In the genomic region with DNA sequence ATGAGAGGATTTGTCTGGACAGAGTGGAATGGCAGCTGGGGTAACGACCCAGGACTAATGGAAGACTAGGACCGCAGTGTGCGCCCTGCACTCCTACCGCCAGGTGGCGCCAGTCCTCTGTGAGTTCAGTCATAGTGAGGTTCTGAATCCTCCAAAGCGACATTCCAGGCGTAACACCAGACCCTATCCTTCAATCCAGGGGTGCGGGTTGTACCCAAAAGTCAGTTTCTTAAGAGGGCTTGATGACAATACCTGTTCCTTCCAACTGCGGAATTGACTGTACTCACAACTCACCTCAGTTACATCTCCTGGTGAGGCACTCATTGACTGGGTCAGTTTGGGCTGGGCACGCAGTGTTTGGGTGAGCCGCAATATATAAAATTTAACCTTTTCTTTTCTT, we compare ENCODE assay signal across 8 mouse cellular contexts. TPM values are rescaled to one million over a fixed set of nuclear protein-coding genes. Genes with fewer than 3 reads are reported as not detected.
DNase-seq lines count a peak whose midpoint lies in the region; ATAC-seq lines count a peak whose summit lies in the region.

No protein-coding gene starts in this region.

- ATAC-seq in forebrain, embryonic 16.5 days, result peak; percentile 92
- ATAC-seq in hindbrain, embryonic 13.5 days (ENCODE audit: low FRiP score), result peak; percentile 87

- no peak overlapping the region for H3K27ac ChIP-seq in forebrain, embryonic 16.5 days (ENCODE audit: low read length)
- no peak overlapping the region for H3K27ac ChIP-seq in hindbrain, embryonic 13.5 days

- no peaks in the 10 kb centered on the region for H3K27me3 ChIP-seq in forebrain, embryonic 16.5 days (replicated peaks; ENCODE audit: control insufficient read depth, insufficient read depth, low read length)
- H3K27me3 ChIP-seq in hindbrain, embryonic 13.5 days, result no peaks in the 10 kb centered on the region

- H3K36me3 ChIP-seq in forebrain, embryonic 16.5 days (ENCODE audit: control insufficient read depth, insufficient read depth), result no peaks in the 10 kb centered on the region
- H3K36me3 ChIP-seq in hindbrain, embryonic 13.5 days, result no peaks in the 10 kb centered on the region

- DNase-seq in MN1 (ENCODE audit: low spot score), result peak; percentile 90
- DNase-seq in cerebellum, adult 18-20 months, result peak; percentile 78 to 88
- peak; percentile 69 to 83 for DNase-seq in layer of hippocampus, postnatal 25 days (ENCODE audit: extremely low spot score in 1 of 2, low spot score in 1 of 2)
- peak; percentile 88 for DNase-seq in lung, postnatal 36 days
- peak; percentile 80 for DNase-seq in retina, postnatal 7 days (ENCODE audit: low read depth, low spot score)
- peak; percentile 29 for DNase-seq in urinary bladder, postnatal 10 days (ENCODE audit: low spot score)

- H3K4me2 ChIP-seq in forebrain, embryonic 16.5 days (ENCODE audit: low read length), result peak overlapping the region; percentile 28; the same call in 1 of the 2 replicates
- H3K4me2 ChIP-seq in hindbrain, embryonic 13.5 days, result peak overlapping the region; percentile 15; the same call in 1 of the 2 replicates

- no peaks in the 10 kb centered on the region for H3K4me1 ChIP-seq in forebrain, embryonic 16.5 days (replicated peaks; ENCODE audit: control insufficient read depth, insufficient read depth, low read length)
- H3K4me1 ChIP-seq in hindbrain, embryonic 13.5 days (replicated peaks), result no peaks in the 10 kb centered on the region

- WGBS in forebrain, embryonic 16.5 days, result 17% methylated on average over 11 of the region's 11 CpGs
- WGBS in hindbrain, embryonic 13.5 days, result 20% methylated on average over 11 of the region's 11 CpGs

- H3K9ac ChIP-seq in forebrain, embryonic 16.5 days (replicated peaks; ENCODE audit: low read depth, low read length), result no peak overlapping the region
- no peak overlapping the region for H3K9ac ChIP-seq in hindbrain, embryonic 13.5 days

- H3K9me3 ChIP-seq in forebrain, embryonic 16.5 days (ENCODE audit: control insufficient read depth, low read length), result no peaks in the 10 kb centered on the region
- no peaks in the 10 kb centered on the region for H3K9me3 ChIP-seq in hindbrain, embryonic 13.5 days

- H3K4me3 ChIP-seq in forebrain, embryonic 16.5 days (replicated peaks; ENCODE audit: low read length), result no peak overlapping the region
- H3K4me3 ChIP-seq in hindbrain, embryonic 13.5 days, result no peak overlapping the region

RNA-seq across cellular contexts. Expression of gene Ccdc177, which starts 9.2 kb away (rescaled TPM):
- polyA plus RNA-seq in forebrain, embryonic 16.5 days (2015; fragmentation: Nextera tagmentation; extraction: Ambion mirVana), result 4.3 and 4.5 TPM in 2 replicates
- polyA plus RNA-seq in hindbrain, embryonic 13.5 days (2015; fragmentation: Nextera tagmentation; extraction: Ambion mirVana), result 3.8 and 4.0 TPM in 2 replicates
- 10 to 100 TPM; 17.6 to 19.2 TPM for total RNA-seq in layer of hippocampus, postnatal 25 days (2021)

RNA-seq across cellular contexts. Expression of gene Susd6, which starts 20.6 kb away (rescaled TPM):
- polyA plus RNA-seq in forebrain, embryonic 16.5 days (2015; fragmentation: Nextera tagmentation; extraction: Ambion mirVana), result 14.3 and 14.4 TPM in 2 replicates
- polyA plus RNA-seq in hindbrain, embryonic 13.5 days (2015; fragmentation: Nextera tagmentation; extraction: Ambion mirVana), result 11.4 and 12.8 TPM in 2 replicates
- 10 to 100 TPM; 59.9 to 64.5 TPM for total RNA-seq in layer of hippocampus, postnatal 25 days (2021)

Comparison
In these comparisons a context has a peak if more than half of its experiments do, and no peak if none do; other contexts are left out.
1. DNase-seq: peak in every context shown above with its lines; median percentile 90 in MN1; 88 in lung, postnatal 36 days; 83 in cerebellum, adult 18-20 months; 80 in retina, postnatal 7 days; 76 in layer of hippocampus, postnatal 25 days; 29 in urinary bladder, postnatal 10 days.